In genomic region chr3:96192977-96193376, GRCm38 (mm10) we compare ENCODE assay signal across 23 mouse cellular contexts. TPM values are rescaled to one million over a fixed set of nuclear protein-coding genes. Genes with fewer than 3 reads are reported as not detected.
DNase-seq lines count a peak whose midpoint lies in the region; ATAC-seq and TF ChIP-seq lines count a peak whose summit lies in the region.
"Had no signal": no experiment of that assay in that cellular context is flagged by ENCODE, and none has a peak within 500 bp of the region (broad histone marks: within the 10 kb centered on the region; RNA-seq: fewer than 3 reads in every experiment).

No protein-coding gene starts in this region.

- no peak for TF ChIP-seq POLR2A in olfactory bulb, adult 2 months (IDR thresholded peaks at IDR 0.05; ENCODE audit: insufficient read depth, low read depth, low read length)

- H3K4me2 ChIP-seq in embryonic facial prominence, embryonic 14.5 days (ENCODE audit: low read depth, low read length) = peak overlapping the region; percentile 16; the same call in 1 of the 2 replicates
- no peak overlapping the region for H3K4me2 ChIP-seq in stomach, postnatal 0 days (replicated peaks; ENCODE audit: low read depth)
- H3K4me2 ChIP-seq: embryonic facial prominence, embryonic 12.5 days; hindbrain, embryonic 13.5 days; limb, embryonic 15.5 days; lung, embryonic 15.5 days had no signal

- DNase-seq in heart, postnatal 10 days = peak; percentile 23 to 60
- no peak for DNase-seq in heart, postnatal 25 days (ENCODE audit: low spot score)
- DNase-seq in lung, postnatal 10 days = peak; percentile 57
- DNase-seq in lung, adult 18-20 months = no peak
- DNase-seq in embryonic facial prominence, embryonic 14.5 days (ENCODE audit: low spot score) = no peak
- no peak for DNase-seq in stomach, postnatal 0 days (ENCODE audit: low spot score)
- DNase-seq: adrenal gland, postnatal 14 days; cerebellum, adult 11 months; cerebellum, adult 9-10 months; cerebellum, postnatal 36 days; gastrocnemius, postnatal 10 days; heart, postnatal 36 days; kidney, postnatal 4 days; midbrain, embryonic 14.5 days had no signal

- H3K27me3 ChIP-seq in embryonic facial prominence, embryonic 14.5 days (replicated peaks; ENCODE audit: control insufficient read depth, insufficient read depth, low read length) = no peaks in the 10 kb centered on the region
- H3K27me3 ChIP-seq in stomach, postnatal 0 days (ENCODE audit: control insufficient read depth, insufficient read depth, low read length) = no peaks in the 10 kb centered on the region
- H3K27me3 ChIP-seq: embryonic facial prominence, embryonic 12.5 days; hindbrain, embryonic 13.5 days; limb, embryonic 15.5 days; lung, embryonic 15.5 days had no signal

- H3K36me3 ChIP-seq in embryonic facial prominence, embryonic 14.5 days (ENCODE audit: control insufficient read depth, insufficient read depth, low read length) = peaks cover 7% of the 10 kb centered on the region
- no peaks in the 10 kb centered on the region for H3K36me3 ChIP-seq in stomach, postnatal 0 days (ENCODE audit: control insufficient read depth, insufficient read depth, low read length)
- H3K36me3 ChIP-seq: embryonic facial prominence, embryonic 12.5 days; lung, embryonic 15.5 days had no signal

- peaks cover 10% of the 10 kb centered on the region for H3K4me1 ChIP-seq in embryonic facial prominence, embryonic 14.5 days (ENCODE audit: control insufficient read depth, insufficient read depth, low read length)
- H3K4me1 ChIP-seq in olfactory bulb, adult 2 months (ENCODE audit: control insufficient read depth, insufficient read depth, low read length) = peaks cover 44% of the 10 kb centered on the region
- H3K4me1 ChIP-seq in stomach, postnatal 0 days (replicated peaks; ENCODE audit: control insufficient read depth, insufficient read depth) = peaks cover 8% of the 10 kb centered on the region

- no peak for ATAC-seq in embryonic facial prominence, embryonic 14.5 days (ENCODE audit: low read depth)
- ATAC-seq in stomach, postnatal 0 days (ENCODE audit: low FRiP score, low TSS enrichment) = no peak
- ATAC-seq: CD4-positive, CD25-positive, alpha-beta regulatory T cell, adult 4 months; intestine, embryonic 16.5 days had no signal

- H3K27ac ChIP-seq in embryonic facial prominence, embryonic 14.5 days (replicated peaks; ENCODE audit: low read depth, low read length) = no peak overlapping the region
- H3K27ac ChIP-seq in olfactory bulb, adult 2 months (ENCODE audit: insufficient read depth, low read depth, low read length) = peak overlapping the region; percentile 76
- H3K27ac ChIP-seq in stomach, postnatal 0 days (replicated peaks) = no peak overlapping the region
- H3K27ac ChIP-seq: embryonic facial prominence, embryonic 12.5 days; hindbrain, embryonic 13.5 days; limb, embryonic 15.5 days; liver, embryonic 14.5 days; lung, embryonic 15.5 days had no signal

- H3K9ac ChIP-seq in embryonic facial prominence, embryonic 14.5 days (ENCODE audit: low read depth, low read length) = no peak overlapping the region
- H3K9ac ChIP-seq in stomach, postnatal 0 days (ENCODE audit: low read length) = no peak overlapping the region
- H3K9ac ChIP-seq: embryonic facial prominence, embryonic 12.5 days; hindbrain, embryonic 13.5 days; limb, embryonic 15.5 days; liver, embryonic 14.5 days; lung, embryonic 15.5 days had no signal

- no peaks in the 10 kb centered on the region for H3K9me3 ChIP-seq in embryonic facial prominence, embryonic 14.5 days (ENCODE audit: control insufficient read depth, low read length)
- H3K9me3 ChIP-seq in stomach, postnatal 0 days (ENCODE audit: control insufficient read depth, low read length) = no peaks in the 10 kb centered on the region
- H3K9me3 ChIP-seq: embryonic facial prominence, embryonic 12.5 days; hindbrain, embryonic 13.5 days; limb, embryonic 15.5 days; lung, embryonic 15.5 days had no signal

- WGBS in embryonic facial prominence, embryonic 14.5 days = 48% methylated on average over 12 of the region's 12 CpGs
- WGBS in olfactory bulb, adult 2 months = 35% methylated on average over 12 of the region's 12 CpGs
- WGBS in stomach, postnatal 0 days = 63% methylated on average over 12 of the region's 12 CpGs

- TF ChIP-seq CTCF in olfactory bulb, adult 2 months (IDR thresholded peaks at IDR 0.05; ENCODE audit: insufficient read depth, low read depth, low read length) = no peak
- TF ChIP-seq CTCF in stomach, postnatal 0 days (IDR thresholded peaks at IDR 0.05; ENCODE audit: low read depth) = no peak

- no peak overlapping the region for H3K4me3 ChIP-seq in embryonic facial prominence, embryonic 14.5 days (ENCODE audit: low read depth, low read length)
- H3K4me3 ChIP-seq in olfactory bulb, adult 2 months (ENCODE audit: insufficient read depth, low read depth, low read length) = no peak overlapping the region
- no peak overlapping the region for H3K4me3 ChIP-seq in stomach, postnatal 0 days (ENCODE audit: low read depth, low read length)
- H3K4me3 ChIP-seq: embryonic facial prominence, embryonic 12.5 days; hindbrain, embryonic 13.5 days; limb, embryonic 15.5 days; lung, embryonic 15.5 days had no signal

- intact Hi-C loops in heart, postnatal 10 days (cut with DNase I) = no loop called here
- intact Hi-C loops in heart, postnatal 25 days (cut with DNase I) = no loop called here

- TF ChIP-seq EP300 in stomach, postnatal 0 days (optimal IDR thresholded peaks at IDR 0.05) = no peak

RNA-seq across cellular contexts. Expression of gene Sv2a, which starts 12.0 kb away (rescaled TPM):
- total RNA-seq in heart, postnatal 10 days (2021) = 10 to 100 TPM; 13.7 to 14.0 TPM
- total RNA-seq in heart, postnatal 25 days (2021) = 1 to 10 TPM; 5.0 to 6.5 TPM
- 4.4 and 6.1 TPM in 2 replicates for polyA plus RNA-seq in embryonic facial prominence, embryonic 14.5 days (2014; fragmentation: Nextera tagmentation; extraction: Ambion mirVana)
- polyA plus RNA-seq in olfactory bulb, adult 2 months (2012; ENCODE audit: insufficient read depth, insufficient read length, low replicate concordance, missing spikeins) = 106 TPM in 1 of 2 replicates, not detected in the other
- 2.9 and 4.2 TPM in 2 replicates for polyA plus RNA-seq in stomach, postnatal 0 days (2015; fragmentation: Nextera tagmentation; extraction: Ambion mirVana)
- total RNA-seq: monocyte, adult 5-6 weeks had no signal

RNA-seq across cellular contexts. Expression of gene Sf3b4, which starts 20.8 kb away (rescaled TPM):
- total RNA-seq in heart, postnatal 10 days (2021) = 10 to 100 TPM; 27.8 to 28.2 TPM
- total RNA-seq in heart, postnatal 25 days (2021) = 10 to 100 TPM; 16.9 to 17.2 TPM
- polyA plus RNA-seq in embryonic facial prominence, embryonic 14.5 days (2014; fragmentation: Nextera tagmentation; extraction: Ambion mirVana) = 152 and 158 TPM in 2 replicates
- not detected in 2 replicates for polyA plus RNA-seq in olfactory bulb, adult 2 months (2012; ENCODE audit: insufficient read depth, insufficient read length, low replicate concordance, missing spikeins)
- polyA plus RNA-seq in stomach, postnatal 0 days (2015; fragmentation: Nextera tagmentation; extraction: Ambion mirVana) = 70.1 and 72.8 TPM in 2 replicates

RNA-seq across cellular contexts. Expression of gene Bola1, which starts 26.5 kb away (rescaled TPM):
- 10 to 100 TPM; 19.3 to 19.6 TPM for total RNA-seq in heart, postnatal 10 days (2021)
- 10 to 100 TPM; 19.3 to 22.2 TPM for total RNA-seq in heart, postnatal 25 days (2021)
- 47.5 and 55.7 TPM in 2 replicates for polyA plus RNA-seq in embryonic facial prominence, embryonic 14.5 days (2014; fragmentation: Nextera tagmentation; extraction: Ambion mirVana)
- polyA plus RNA-seq in olfactory bulb, adult 2 months (2012; ENCODE audit: insufficient read depth, insufficient read length, low replicate concordance, missing spikeins) = not detected in 2 replicates
- 53.6 and 55.1 TPM in 2 replicates for polyA plus RNA-seq in stomach, postnatal 0 days (2015; fragmentation: Nextera tagmentation; extraction: Ambion mirVana)

RNA-seq across cellular contexts. Expression of gene Hist2h2ab, which starts 26.7 kb away (rescaled TPM):
- total RNA-seq in heart, postnatal 10 days (2021) = 10 to 100 TPM; 10.6 to 14.9 TPM
- 1 to 10 TPM; 3.0 to 3.4 TPM for total RNA-seq in heart, postnatal 25 days (2021)
- polyA plus RNA-seq in embryonic facial prominence, embryonic 14.5 days (2014; fragmentation: Nextera tagmentation; extraction: Ambion mirVana) = 0.72 and 0.78 TPM in 2 replicates
- not detected in 2 replicates for polyA plus RNA-seq in olfactory bulb, adult 2 months (2012; ENCODE audit: insufficient read depth, insufficient read length, low replicate concordance, missing spikeins)
- 0.68 TPM in 1 of 2 replicates, not detected in the other for polyA plus RNA-seq in stomach, postnatal 0 days (2015; fragmentation: Nextera tagmentation; extraction: Ambion mirVana)
- polyA plus RNA-seq: CD4-positive, CD25-positive, alpha-beta regulatory T cell, adult 4 months; hindbrain, embryonic 13.5 days; limb, embryonic 15.5 days; midbrain, embryonic 14.5 days had no signal

RNA-seq across cellular contexts. Expression of gene Hist2h2ac, which starts 27.7 kb away (rescaled TPM):
- total RNA-seq in heart, postnatal 10 days (2021) = 100 to 1,000 TPM; 103 to 121 TPM
- 10 to 100 TPM; 30.5 to 34.4 TPM for total RNA-seq in heart, postnatal 25 days (2021)
- 8.4 and 10.0 TPM in 2 replicates for polyA plus RNA-seq in embryonic facial prominence, embryonic 14.5 days (2014; fragmentation: Nextera tagmentation; extraction: Ambion mirVana)
- polyA plus RNA-seq in olfactory bulb, adult 2 months (2012; ENCODE audit: insufficient read depth, insufficient read length, low replicate concordance, missing spikeins) = not detected in 2 replicates
- 3.1 and 6.2 TPM in 2 replicates for polyA plus RNA-seq in stomach, postnatal 0 days (2015; fragmentation: Nextera tagmentation; extraction: Ambion mirVana)

Comparison
In these comparisons a context has a peak if more than half of its experiments do, and no peak if none do; other contexts are left out.
1. DNase-seq: peak in heart, postnatal 10 days (2 of 2) and lung, postnatal 10 days (single experiment); none in heart, postnatal 25 days (single experiment), lung, adult 18-20 months (0 of 2), embryonic facial prominence, embryonic 14.5 days (single experiment) and stomach, postnatal 0 days (single experiment).
2. RNA of gene Sv2a, which starts 12.0 kb away (polyA plus RNA-seq): 106 TPM in olfactory bulb, adult 2 months; 4.4 to 6.1 TPM in embryonic facial prominence, embryonic 14.5 days and 2.9 to 4.2 TPM in stomach, postnatal 0 days; every median in the first group is over 10 times any median in the second.
3. RNA of gene Bola1, which starts 26.5 kb away (polyA plus RNA-seq): 47.5 to 55.7 TPM in embryonic facial prominence, embryonic 14.5 days and 53.6 to 55.1 TPM in stomach, postnatal 0 days; not detected in olfactory bulb, adult 2 months; every median in the first group is over 10 times any median in the second.